Mouse (Mus musculus) liver, postnatal 0 days (tissue): ENCODE results near the gene Rcan1.

ENCODE experiments used
- CTCF ChIP-seq: sonication (generic); IDR thresholded peaks from 2 replicates; pipeline ENCODE4 v1.5.1; 2016; ENCODE audit warnings: antibody characterized with exemption, low read depth
- EP300 ChIP-seq: IDR thresholded peaks from 2 replicates; pipeline ENCODE4 v1.6.1; 2016; ENCODE audit warnings: antibody characterized with exemption, low read depth, mild to moderate bottlenecking

- TF ChIP-seq EP300 (no peak), CTCF (no peak)
These were observed 72.7 kb downstream of the Rcan1 start for GRCm38 (mm10) chr16:92397745-92398573.
